Mouse (Mus musculus) heart, embryonic 12.5 days (tissue): Measurements from ENCODE around the gene Vmn1r224. TPM values are rescaled to one million over a fixed set of nuclear protein-coding genes. Genes with fewer than 3 reads are reported as not detected.

Experiments
- ATAC-seq: fragments of 200-750 bp; cut with Nextera tagmentation; 2 replicates; pipeline ENCODE4 v1.8.0; 2017; ENCODE audit warnings: moderate TSS enrichment, moderate library complexity; ENCODE audit not compliant: insufficient number of reproducible peaks, low FRiP score
- H3K27ac ChIP-seq: fragments of 300-500 bp; sonication (generic); 2 replicates; pipeline ENCODE4 v1.5.1; 2016; ENCODE audit warnings: mild to moderate bottlenecking, moderate library complexity; ENCODE audit not compliant: poor library complexity, severe bottlenecking
- H3K27me3 ChIP-seq: fragments of 300-500 bp; sonication (generic); replicated peaks from 2 replicates; pipeline ENCODE4 v1.6.1; 2016; ENCODE audit warnings: mild to moderate bottlenecking, moderate library complexity
- H3K36me3 ChIP-seq: fragments of 300-500 bp; sonication (generic); 2 replicates; pipeline ENCODE4 v1.6.1; 2016; ENCODE audit warnings: mild to moderate bottlenecking, moderate library complexity
- H3K4me1 ChIP-seq: fragments of 300-500 bp; sonication (generic); replicated peaks from 2 replicates; pipeline ENCODE4 v1.6.1; 2016; ENCODE audit warnings: mild to moderate bottlenecking
- H3K4me2 ChIP-seq: fragments of 300-500 bp; sonication (generic); 2 replicates; pipeline ENCODE4 v1.6.1; 2016; ENCODE audit warnings: mild to moderate bottlenecking, moderate library complexity
- H3K4me3 ChIP-seq: fragments of 300-500 bp; sonication (generic); 2 replicates; pipeline ENCODE4 v1.5.1; 2016; ENCODE audit warnings: mild to moderate bottlenecking
- H3K9ac ChIP-seq: fragments of 300-500 bp; sonication (generic); 2 replicates; pipeline ENCODE4 v1.6.1; 2016; ENCODE audit warnings: mild to moderate bottlenecking, moderate library complexity
- H3K9me3 ChIP-seq: fragments of 300-500 bp; sonication (generic); replicated peaks from 2 replicates; pipeline ENCODE4 v1.6.1; 2016; ENCODE audit warnings: mild to moderate bottlenecking, moderate library complexity
- WGBS: fragments of 180-500 bp; shearing (Covaris S2); methylation state at CpG from one replicate; pipeline ENCODE4 v1.1.7; 2016; 5-methylcytosine and 5-hydroxymethylcytosine counted together
- polyA plus RNA-seq: library from polyadenylated mRNA; unstranded; fragments of >200 nt; fragmentation: Nextera tagmentation; extraction: Ambion mirVana; gene quantifications from 2 replicates; pipeline ENCODE4 v1.2.1, GENCODE M21; 2016

Vmn1r224 gene
- polyA plus RNA-seq, result not detected in 2 replicates

GRCm38 (mm10) chr17:20413846-20414245 lies at the start of gene Vmn1r224:
Gene Vmn1r224, plus strand, starts transcription at chr17:20414146.
- no peak within 1 kb of the TSS for H3K4me3 ChIP-seq
- H3K4me2 ChIP-seq, result no peak within 1 kb of the TSS
- peaks cover 8% of the 10 kb centered on the region; the same call in 1 of the 2 replicates for H3K9me3 ChIP-seq
- H3K36me3 ChIP-seq, result no peaks in the 10 kb centered on the region
- no peak within 1 kb of the TSS for H3K9ac ChIP-seq
- ATAC-seq, result no peak
- no peaks in the 10 kb centered on the region for H3K27me3 ChIP-seq
- no peaks in the 10 kb centered on the region for H3K4me1 ChIP-seq
- no peak within 1 kb of the TSS for H3K27ac ChIP-seq
- WGBS, result 32% methylated on average over 1 of the region's 1 CpGs

DNA sequence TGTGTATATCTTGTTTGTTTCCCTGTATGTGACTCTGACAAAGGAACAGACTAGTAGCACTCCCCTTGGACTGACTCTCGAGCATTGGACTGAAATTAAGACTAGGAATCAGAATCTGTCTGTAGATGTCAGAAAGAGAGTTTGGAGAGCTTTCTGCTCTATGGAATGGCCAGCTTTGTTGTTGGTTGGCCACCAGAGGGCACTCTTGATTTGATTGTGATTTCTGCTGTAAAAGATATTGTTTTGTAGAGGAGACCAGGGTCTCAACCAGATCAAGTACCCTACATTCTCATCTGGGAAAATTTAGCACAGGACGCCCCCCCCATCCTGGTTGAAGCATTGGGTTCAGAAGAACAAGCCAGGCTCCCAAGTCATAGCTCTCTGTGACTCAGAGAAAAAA lies 14.8 kb upstream of the Vmn1r224 start:
- Histone ChIP-seq H3K36me3 (no peaks in the 10 kb centered on the region), H3K4me1 (no peaks in the 10 kb centered on the region), H3K9me3 (peaks cover 33% of the 10 kb centered on the region), H3K27me3 (no peaks in the 10 kb centered on the region), H3K27ac (no peak overlapping the region), H3K4me2 (no peak overlapping the region), H3K4me3 (no peak overlapping the region), H3K9ac (no peak overlapping the region)
- ATAC-seq, result no peak
- 42% methylated on average over 2 of the region's 2 CpGs for WGBS

GRCm38 (mm10) chr17:20439263-20439662 lies 25.3 kb downstream of the Vmn1r224 start:
- Histone ChIP-seq H3K4me1 (no peaks in the 10 kb centered on the region), H3K36me3 (no peaks in the 10 kb centered on the region), H3K9ac (no peak overlapping the region), H3K9me3 (peaks cover 22% of the 10 kb centered on the region), H3K27ac (no peak overlapping the region), H3K27me3 (no peaks in the 10 kb centered on the region), H3K4me3 (no peak overlapping the region), H3K4me2 (no peak overlapping the region)
- no peak for ATAC-seq

GRCm38 (mm10) chr17:20473311-20473710 lies 59.4 kb downstream of the Vmn1r224 start:
- Histone ChIP-seq H3K4me2 (no peak overlapping the region), H3K9me3 (no peaks in the 10 kb centered on the region), H3K27me3 (no peaks in the 10 kb centered on the region), H3K4me1 (no peaks in the 10 kb centered on the region), H3K27ac (no peak overlapping the region), H3K4me3 (no peak overlapping the region), H3K36me3 (no peaks in the 10 kb centered on the region), H3K9ac (no peak overlapping the region)
- no peak for ATAC-seq
- WGBS, result 59% methylated on average over 3 of the region's 3 CpGs

Other genes starting within 250 kb of the Vmn1r224 start
- not detected in 2 replicates for gene Fpr-rs6, start 231.0 kb upstream of the Vmn1r224 start, polyA plus RNA-seq
- gene Vmn2r105, start 179.1 kb upstream of the Vmn1r224 start, polyA plus RNA-seq, result not detected in 2 replicates
- not detected in 2 replicates for gene Vmn2r106, start 128.6 kb upstream of the Vmn1r224 start, polyA plus RNA-seq
- not detected in 2 replicates for gene Vmn2r107, start 68.9 kb upstream of the Vmn1r224 start, polyA plus RNA-seq
- gene Vmn2r108, start 67.2 kb downstream of the Vmn1r224 start, polyA plus RNA-seq, result not detected in 2 replicates
- gene Vmn1r225, start 84.0 kb downstream of the Vmn1r224 start, polyA plus RNA-seq, result not detected in 2 replicates
- not detected in 2 replicates for gene Vmn2r109, start 150.6 kb downstream of the Vmn1r224 start, polyA plus RNA-seq
- gene Vmn2r110, start 182.3 kb downstream of the Vmn1r224 start, polyA plus RNA-seq, result 0.03 and 0.04 TPM in 2 replicates
- not detected in 2 replicates for gene Fpr-rs3, start 210.7 kb downstream of the Vmn1r224 start, polyA plus RNA-seq